Mouse (Mus musculus): ENCODE measurements around the gene Hspb11. TPM values are rescaled to one million over a fixed set of nuclear protein-coding genes. Genes with fewer than 3 reads are reported as not detected.

The Hspb11 gene
- polyA plus RNA-seq, 1 experiment from 2014 or later = 43.9 TPM

DNA sequence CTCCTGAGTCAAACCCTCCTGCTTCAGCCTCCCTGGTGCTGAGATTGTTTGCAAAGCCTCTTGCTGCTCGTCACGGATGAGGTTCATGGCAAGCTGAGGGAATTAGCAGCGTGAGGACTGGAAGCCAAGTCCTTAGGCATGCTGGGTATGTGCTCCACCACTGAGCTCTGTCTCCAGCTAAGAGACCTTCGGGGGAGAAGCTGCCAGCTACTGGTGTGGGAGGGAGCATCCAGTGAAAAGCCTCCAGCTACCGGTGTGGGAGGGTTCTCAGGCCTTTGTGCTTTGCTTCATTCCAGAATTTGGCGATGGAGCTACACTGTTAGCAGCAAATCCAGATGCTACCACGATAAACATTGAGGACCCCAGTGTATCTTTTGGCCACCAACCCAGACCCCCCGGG, 65.3 kb downstream of the Hspb11 start:
- H3K4me3 ChIP-seq (replicated peaks) = no peak overlapping the region
- H3K9ac ChIP-seq = no peak overlapping the region
- no peak for ATAC-seq (ENCODE audit: insufficient number of reproducible peaks, low FRiP score, low TSS enrichment, low read depth)
- no peaks in the 10 kb centered on the region for H3K27me3 ChIP-seq
- H3K4me1 ChIP-seq = peaks cover 13% of the 10 kb centered on the region
- no peak overlapping the region for H3K27ac ChIP-seq (replicated peaks)
- no peak overlapping the region for H3K4me2 ChIP-seq (replicated peaks)
- H3K36me3 ChIP-seq = peaks cover 66% of the 10 kb centered on the region
- H3K9me3 ChIP-seq (replicated peaks) = no peaks in the 10 kb centered on the region
- 78% methylated on average over 8 of the region's 8 CpGs for WGBS

GRCm38 (mm10) chr4:107321041-107321440, 67.6 kb downstream of the Hspb11 start:
- no peak overlapping the region for H3K27ac ChIP-seq (replicated peaks)
- WGBS = 77% methylated on average over 2 of the region's 2 CpGs
- no peaks in the 10 kb centered on the region for H3K4me1 ChIP-seq
- no peaks in the 10 kb centered on the region for H3K9me3 ChIP-seq (replicated peaks)
- H3K4me2 ChIP-seq (replicated peaks) = no peak overlapping the region
- ATAC-seq (ENCODE audit: insufficient number of reproducible peaks, low FRiP score, low TSS enrichment, low read depth) = no peak
- no peak overlapping the region for H3K9ac ChIP-seq
- H3K36me3 ChIP-seq = peaks cover 76% of the 10 kb centered on the region
- no peaks in the 10 kb centered on the region for H3K27me3 ChIP-seq
- H3K4me3 ChIP-seq (replicated peaks) = no peak overlapping the region

DNA sequence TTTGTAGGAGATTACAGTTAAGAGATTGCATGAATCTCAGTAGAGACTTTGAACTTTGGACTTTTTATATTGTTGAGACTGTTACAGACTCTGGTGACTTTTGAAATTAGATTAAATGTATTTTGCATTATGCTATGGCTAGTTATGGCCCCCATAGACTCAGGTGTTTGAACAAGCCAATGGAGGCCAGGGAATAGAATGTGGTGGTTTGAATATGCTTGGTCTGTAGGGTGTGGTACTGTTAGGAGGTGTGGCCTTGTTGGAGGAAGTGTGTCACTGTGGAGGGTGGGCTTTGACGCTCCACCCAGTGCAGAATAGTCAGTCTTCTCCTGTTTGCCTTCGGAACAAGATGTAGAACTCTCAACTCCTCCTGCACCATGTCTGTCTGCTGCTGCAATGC, 69.7 kb downstream of the Hspb11 start:
- no peak overlapping the region for H3K9ac ChIP-seq
- 89% methylated on average over 2 of the region's 2 CpGs for WGBS
- no peaks in the 10 kb centered on the region for H3K9me3 ChIP-seq (replicated peaks)
- H3K4me3 ChIP-seq (replicated peaks) = no peak overlapping the region
- peaks cover 63% of the 10 kb centered on the region for H3K36me3 ChIP-seq
- H3K27me3 ChIP-seq = no peaks in the 10 kb centered on the region
- H3K4me2 ChIP-seq (replicated peaks) = no peak overlapping the region
- no peak for ATAC-seq (ENCODE audit: insufficient number of reproducible peaks, low FRiP score, low TSS enrichment, low read depth)
- H3K4me1 ChIP-seq = no peaks in the 10 kb centered on the region
- H3K27ac ChIP-seq (replicated peaks) = no peak overlapping the region

- H3K27ac ChIP-seq (replicated peaks) = no peak overlapping the region
- WGBS = 91% methylated on average over 8 of the region's 8 CpGs
- H3K4me2 ChIP-seq (replicated peaks) = no peak overlapping the region
- no peak overlapping the region for H3K4me3 ChIP-seq (replicated peaks)
- no peaks in the 10 kb centered on the region for H3K4me1 ChIP-seq
- no peaks in the 10 kb centered on the region for H3K9me3 ChIP-seq (replicated peaks)
- no peak overlapping the region for H3K9ac ChIP-seq
- H3K36me3 ChIP-seq = peaks cover 15% of the 10 kb centered on the region; the same call in 1 of the 2 replicates
- H3K27me3 ChIP-seq = no peaks in the 10 kb centered on the region
- no peak for ATAC-seq (ENCODE audit: insufficient number of reproducible peaks, low FRiP score, low TSS enrichment, low read depth)
Observed at GRCm38 (mm10) chr4:107328530-107328929, 75.1 kb downstream of the Hspb11 start.

Other genes starting within 250 kb of the Hspb11 start
- gene Mrpl37, start 186.7 kb upstream of the Hspb11 start, polyA plus RNA-seq (2015; fragmentation: Nextera tagmentation; extraction: Ambion mirVana) = 83.6 and 87.5 TPM in 2 replicates
- 7.6 and 8.2 TPM in 2 replicates for gene Cyb5rl, start 186.6 kb upstream of the Hspb11 start, polyA plus RNA-seq (2015; fragmentation: Nextera tagmentation; extraction: Ambion mirVana)
- gene Cdcp2, start 156.7 kb upstream of the Hspb11 start, polyA plus RNA-seq (2015; fragmentation: Nextera tagmentation; extraction: Ambion mirVana) = not detected in 2 replicates
- gene Tmem59, start 75.2 kb upstream of the Hspb11 start, polyA plus RNA-seq (2015; fragmentation: Nextera tagmentation; extraction: Ambion mirVana) = 583 and 621 TPM in 2 replicates
- gene Tceanc2, start 74.5 kb upstream of the Hspb11 start, polyA plus RNA-seq (2015; fragmentation: Nextera tagmentation; extraction: Ambion mirVana) = 22.5 and 24.7 TPM in 2 replicates
- 0.25 TPM in 2 replicates for gene Ldlrad1, start 44.4 kb upstream of the Hspb11 start, polyA plus RNA-seq (2015; fragmentation: Nextera tagmentation; extraction: Ambion mirVana)
- gene Lrrc42, start 61 bp upstream of the Hspb11 start, polyA plus RNA-seq (2015; fragmentation: Nextera tagmentation; extraction: Ambion mirVana) = 66.6 and 72.3 TPM in 2 replicates
- gene Dio1, start 53.6 kb downstream of the Hspb11 start, polyA plus RNA-seq (2015; fragmentation: Nextera tagmentation; extraction: Ambion mirVana) = 0.35 and 0.89 TPM in 2 replicates
- 57.3 TPM in 2 replicates for gene Yipf1, start 60.8 kb downstream of the Hspb11 start, polyA plus RNA-seq (2015; fragmentation: Nextera tagmentation; extraction: Ambion mirVana)
- 26.0 and 27.9 TPM in 2 replicates for gene Ndc1, start 114.2 kb downstream of the Hspb11 start, polyA plus RNA-seq (2015; fragmentation: Nextera tagmentation; extraction: Ambion mirVana)
- 35.3 and 37.4 TPM in 2 replicates for gene Glis1, start 181.0 kb downstream of the Hspb11 start, polyA plus RNA-seq (2015; fragmentation: Nextera tagmentation; extraction: Ambion mirVana)